Mouse (Mus musculus): ENCODE data around the gene Rapgef4.

DNA sequence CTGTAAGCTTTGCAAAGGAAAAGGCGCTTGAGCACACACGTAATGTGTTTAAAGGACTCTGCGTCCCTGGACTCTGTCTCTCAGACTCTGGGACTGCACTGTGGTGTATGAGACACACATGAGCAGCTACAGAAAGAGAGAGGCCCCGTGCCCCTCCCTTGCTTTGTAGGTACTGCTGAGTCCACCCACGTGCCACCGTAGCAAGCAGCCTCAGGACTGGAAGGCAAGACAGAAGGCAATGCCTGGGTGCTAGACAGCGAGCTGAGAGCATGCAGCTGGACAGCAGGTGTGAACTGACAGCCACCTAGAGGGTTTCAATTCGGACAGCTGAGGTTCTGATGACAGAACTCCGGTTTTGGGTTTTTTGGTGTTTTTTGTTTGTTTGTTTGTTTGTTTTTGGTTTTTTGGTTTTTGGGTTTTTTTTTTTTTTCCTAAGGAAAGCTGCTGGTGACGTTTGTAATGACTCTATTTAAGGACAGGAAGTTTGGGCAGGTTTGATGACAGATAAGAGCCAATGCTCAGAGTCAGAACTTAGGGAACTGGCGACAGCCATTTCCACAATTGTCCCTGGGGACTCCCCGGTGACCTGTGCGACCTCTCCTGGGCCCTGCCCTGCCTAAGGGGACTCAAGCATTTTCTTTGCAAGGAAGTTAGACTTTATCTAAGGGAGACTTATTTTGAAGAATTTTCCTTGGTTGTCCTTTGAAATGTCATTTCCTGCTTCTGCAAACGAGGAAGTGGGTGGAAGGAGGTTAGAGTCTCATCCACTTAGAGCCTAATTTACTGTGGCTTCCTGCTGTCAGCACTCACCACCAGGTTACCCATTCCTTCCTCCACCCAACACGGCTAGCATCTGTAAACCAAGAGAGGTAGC, 136.3 kb downstream of the Rapgef4 start:
- TF ChIP-seq CTCF (IDR thresholded peaks at IDR 0.05; ENCODE audit: control insufficient read depth, insufficient read depth, insufficient replicate concordance, low read depth, low read length), result no peak
- TF ChIP-seq POLR2A (IDR thresholded peaks at IDR 0.05; ENCODE audit: control insufficient read depth, low read depth, low read length), result no peak
